Mouse (Mus musculus): ENCODE measurements around the gene Wipi1.
"Not testable (repeated sequence)": the region's sequence is repeated elsewhere in the genome, so short reads cannot be mapped to it uniquely, and the experiment has no call there.

Gene Wipi1

DNA sequence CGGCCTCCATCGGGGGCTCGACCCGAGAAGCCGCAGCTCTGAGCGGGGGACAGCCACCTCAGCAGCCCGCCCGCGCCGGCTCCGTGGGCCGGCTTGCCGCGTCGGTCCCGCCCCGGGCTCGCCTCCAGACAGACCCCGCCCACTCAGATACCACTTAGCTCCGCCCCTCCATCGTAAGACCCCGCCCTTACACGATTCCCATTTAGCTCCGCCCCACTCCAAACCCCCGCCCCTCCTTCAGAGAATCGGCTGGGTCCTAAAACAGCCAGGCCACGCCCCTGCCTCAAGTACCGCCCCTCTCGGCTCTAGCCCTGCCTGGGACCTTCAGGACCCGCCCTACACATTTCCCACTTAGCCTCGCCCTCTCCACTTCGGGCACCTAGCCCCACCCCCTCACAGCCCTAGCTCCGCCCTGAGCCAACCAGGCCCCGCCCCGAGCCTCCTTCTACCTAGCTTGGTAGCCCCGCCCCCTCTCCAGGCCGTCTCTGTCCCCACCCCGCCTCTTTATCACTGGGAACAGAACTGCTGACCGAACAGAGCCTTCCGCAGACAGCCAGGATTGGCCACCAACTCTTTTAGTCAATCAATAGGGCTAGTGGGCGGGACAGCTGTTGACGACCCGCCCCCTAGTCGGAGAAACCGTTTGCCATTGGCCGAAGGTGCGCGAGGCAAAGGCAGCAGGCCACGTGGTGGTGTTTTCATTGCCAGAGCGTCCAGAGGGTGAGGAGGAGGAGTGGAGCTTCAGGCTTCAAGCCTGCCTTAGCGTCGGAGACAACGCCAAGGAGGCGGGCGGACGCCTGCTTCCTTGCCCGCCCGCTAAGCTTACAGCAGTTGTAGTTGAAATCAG lies at the start of gene Wipi1:
Gene Wipi1, minus strand, starts transcription at position 665 of the 847 bp plus-strand sequence.
- peak; percentile 89 to 95 for DNase-seq (ENCODE audit: low read depth in 2 of 2, low spot score in 2 of 2)

DNA sequence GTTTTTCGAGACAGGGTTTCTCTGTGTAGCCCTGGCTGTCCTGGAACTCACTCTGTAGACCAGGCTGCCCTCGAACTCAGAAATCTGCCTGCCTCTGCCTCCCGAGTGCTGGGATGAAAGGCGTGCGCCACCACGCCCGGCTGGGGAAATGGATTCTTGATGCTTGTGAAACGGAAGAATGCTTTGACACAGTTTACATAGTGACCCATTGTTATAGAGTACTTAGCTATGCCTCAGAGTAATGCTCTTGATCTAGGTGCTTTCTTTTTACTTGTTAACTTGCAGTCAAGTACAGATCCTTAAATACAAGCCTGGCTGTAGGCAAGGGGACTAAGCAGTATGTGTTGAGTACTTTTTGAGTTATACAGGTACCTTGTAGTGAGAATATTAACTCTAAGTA lies 48.8 kb upstream of the Wipi1 start:
- DNase-seq (ENCODE audit: low read depth in 2 of 2, low spot score in 2 of 2), result not testable (repeated sequence)

DNA sequence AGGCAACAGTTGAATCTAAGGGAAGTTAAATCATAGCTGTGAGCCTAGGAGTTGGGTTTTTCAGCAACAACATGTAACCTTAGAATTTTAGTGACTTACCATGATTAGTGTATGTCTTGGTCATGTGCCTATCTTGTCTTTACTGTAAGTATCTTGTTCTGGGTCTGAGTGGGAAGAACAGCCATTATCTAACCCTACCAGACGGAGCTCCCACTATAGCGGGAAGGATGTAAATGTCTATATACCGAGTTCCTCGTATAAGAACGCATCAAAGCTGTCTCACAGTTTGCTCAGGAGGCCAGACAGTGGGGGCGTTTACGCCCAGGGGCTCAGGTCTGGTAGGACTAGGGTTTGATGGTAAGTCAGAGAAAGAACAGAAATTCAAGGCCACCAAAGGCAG lies 44.5 kb upstream of the Wipi1 start:
- DNase-seq (ENCODE audit: low read depth in 2 of 2, low spot score in 2 of 2), result no peak

DNA sequence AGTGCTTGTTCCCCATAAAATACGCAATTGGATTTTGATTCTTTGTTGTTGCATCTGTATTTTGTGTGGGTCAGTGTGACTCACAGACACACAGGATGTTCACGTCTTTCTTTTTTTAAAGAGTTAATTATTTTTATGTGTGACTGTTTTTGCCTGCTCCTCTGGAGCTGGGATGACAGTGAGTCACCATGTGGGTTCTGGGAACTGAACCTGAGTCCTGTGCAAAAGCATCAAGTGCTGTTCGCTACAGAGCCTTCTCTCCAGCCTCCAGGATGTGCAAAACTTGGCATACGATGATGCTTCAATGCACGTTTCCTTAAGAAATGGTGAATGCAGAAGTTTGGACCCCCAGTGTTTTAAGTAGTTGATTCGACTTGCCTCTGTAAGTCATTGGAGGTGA lies 42.8 kb upstream of the Wipi1 start:
- DNase-seq (ENCODE audit: low read depth in 2 of 2, low spot score in 2 of 2), result no peak

DNA sequence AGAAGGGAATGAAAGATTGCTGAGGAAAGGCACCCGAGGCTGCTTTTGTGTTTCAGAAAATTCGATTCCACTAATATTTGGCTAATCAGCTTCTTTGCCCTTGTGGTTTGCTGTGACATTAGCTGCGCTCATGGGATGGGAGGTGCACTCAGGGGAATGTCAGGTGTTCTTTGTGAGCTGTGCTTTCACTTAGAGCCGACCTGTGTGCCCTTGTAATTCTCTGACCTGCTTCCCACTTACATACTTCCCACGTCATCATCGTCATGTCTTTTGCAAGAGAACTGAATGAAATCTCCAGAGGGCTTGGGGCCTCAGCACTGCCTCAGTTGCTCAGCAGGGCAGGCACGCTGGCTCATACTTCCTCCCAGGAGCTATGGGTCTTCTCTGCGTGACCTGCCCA lies 41.4 kb upstream of the Wipi1 start:
- no peak for DNase-seq (ENCODE audit: low read depth in 2 of 2, low spot score in 2 of 2)

DNA sequence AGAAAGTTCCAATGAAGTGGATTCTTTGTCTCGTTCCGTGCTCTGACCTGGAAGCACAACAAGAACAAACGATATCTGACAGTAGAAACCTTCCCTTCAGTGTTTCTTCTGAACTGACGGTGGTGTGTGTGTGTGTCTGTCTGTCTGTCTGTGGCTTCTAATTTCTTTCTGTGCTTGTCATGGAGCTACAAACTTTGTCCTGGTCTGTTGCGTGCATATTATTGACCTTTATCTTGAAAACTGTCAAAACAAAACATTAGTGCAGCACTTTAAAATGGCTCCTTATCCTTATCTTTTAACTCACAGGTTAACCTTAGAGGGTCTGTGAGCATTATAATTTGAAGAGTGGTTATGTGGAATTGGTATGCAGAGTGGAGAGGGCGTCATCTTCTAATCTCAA lies 40.7 kb upstream of the Wipi1 start:
- DNase-seq (ENCODE audit: low read depth in 2 of 2, low spot score in 2 of 2), result no peak

DNA sequence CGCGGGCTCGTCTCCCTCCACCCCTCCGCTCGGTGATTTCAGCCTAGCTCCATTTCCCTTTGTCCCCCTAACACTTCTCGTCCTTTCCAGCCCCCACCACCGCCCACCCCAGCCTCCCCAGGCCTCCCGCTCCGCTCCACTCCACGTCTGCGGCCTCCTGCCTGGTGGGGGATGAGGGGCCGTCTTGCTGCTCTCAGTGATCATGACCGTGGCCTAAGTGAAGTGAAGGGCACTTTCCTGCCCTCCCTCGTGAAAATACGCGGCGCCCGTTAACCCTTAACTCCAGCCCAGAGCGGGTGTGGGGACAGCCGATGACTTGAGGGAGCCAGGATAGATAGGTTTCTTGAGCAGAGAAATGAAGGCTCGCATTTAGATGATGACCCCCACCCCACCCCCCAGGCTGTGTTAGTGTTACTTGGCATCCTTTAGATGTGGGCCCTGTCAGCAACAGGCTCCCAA lies 39.8 kb upstream of the Wipi1 start:
- no peak for DNase-seq (ENCODE audit: low read depth in 2 of 2, low spot score in 2 of 2)

DNA sequence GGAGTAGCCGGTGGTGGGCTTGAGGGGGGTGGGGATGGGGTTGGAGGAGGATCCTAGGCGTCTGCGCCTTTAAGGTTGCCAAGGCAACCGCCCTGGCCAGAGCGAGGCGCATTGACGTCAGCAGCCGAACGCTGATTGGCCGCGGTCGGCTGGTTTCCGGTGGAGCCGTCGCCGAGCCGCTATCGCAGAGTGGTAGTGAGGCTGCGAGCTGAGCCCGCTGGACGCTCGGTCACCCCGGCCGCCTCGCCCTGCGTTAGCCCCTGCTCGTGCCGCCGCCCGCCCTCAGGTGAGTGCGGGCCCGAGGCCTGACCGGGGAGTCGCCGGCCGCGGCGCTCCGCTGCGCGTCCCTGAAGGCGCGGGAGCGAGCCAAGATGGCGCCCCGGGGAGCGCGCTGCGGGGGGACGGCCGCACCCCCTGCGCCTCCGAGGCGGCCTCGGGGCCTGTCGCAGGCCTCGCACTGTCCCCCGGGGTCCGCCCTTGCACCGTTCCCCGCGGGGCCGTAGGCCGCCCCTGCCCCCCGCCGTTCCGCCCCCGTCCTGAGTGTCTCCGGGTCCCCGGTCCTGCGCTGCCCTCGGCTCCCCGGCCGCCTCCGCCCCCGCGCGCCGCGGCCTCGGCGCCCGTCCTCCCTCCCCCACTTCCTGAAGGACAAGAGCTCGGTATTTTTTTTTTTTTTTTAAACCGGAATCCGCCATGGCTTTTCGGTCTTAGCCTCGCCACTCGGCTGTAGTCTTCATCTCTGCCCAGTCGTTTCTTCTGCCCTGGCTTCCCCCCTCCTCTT lies 39.2 kb upstream of the Wipi1 start:
- peak; percentile 85 to 90 for DNase-seq (ENCODE audit: low read depth in 2 of 2, low spot score in 2 of 2)

DNA sequence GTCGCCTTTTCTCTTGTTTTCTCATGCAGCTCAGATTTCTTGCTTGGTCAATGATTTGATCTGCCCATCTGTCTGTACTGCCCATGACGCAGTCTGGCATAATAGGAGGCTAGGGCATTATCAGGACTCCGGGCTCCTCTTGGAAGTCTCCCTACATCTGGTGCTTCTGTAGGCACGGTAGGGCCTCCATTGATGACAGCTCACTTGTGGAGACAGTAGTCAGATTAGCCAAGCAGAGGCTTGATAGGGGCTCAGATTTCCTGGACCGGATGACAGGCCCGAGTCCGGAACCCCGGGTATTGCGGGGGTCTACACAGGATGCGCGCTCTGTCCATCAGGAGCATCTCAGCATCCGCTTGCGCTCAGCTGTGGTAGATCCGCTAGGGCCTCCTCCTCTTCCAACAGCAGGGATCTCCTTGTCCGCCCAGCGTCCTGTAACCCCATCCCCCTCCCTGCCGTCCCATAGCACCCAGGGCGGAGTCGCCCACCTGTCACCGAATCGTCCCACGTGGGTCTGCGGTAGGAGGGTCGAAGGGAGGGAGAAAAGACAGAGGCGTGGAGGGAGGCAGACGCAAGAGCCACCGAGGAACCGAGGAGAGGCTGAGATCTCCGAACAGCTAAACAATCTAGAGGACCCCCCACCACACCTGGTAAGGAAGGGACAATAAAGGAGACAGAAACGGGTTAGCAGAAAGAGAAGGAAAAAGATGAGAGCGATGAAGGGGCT lies 38.4 kb upstream of the Wipi1 start:
- peak; percentile 63 to 76 for DNase-seq (ENCODE audit: low read depth in 2 of 2, low spot score in 2 of 2)

DNA sequence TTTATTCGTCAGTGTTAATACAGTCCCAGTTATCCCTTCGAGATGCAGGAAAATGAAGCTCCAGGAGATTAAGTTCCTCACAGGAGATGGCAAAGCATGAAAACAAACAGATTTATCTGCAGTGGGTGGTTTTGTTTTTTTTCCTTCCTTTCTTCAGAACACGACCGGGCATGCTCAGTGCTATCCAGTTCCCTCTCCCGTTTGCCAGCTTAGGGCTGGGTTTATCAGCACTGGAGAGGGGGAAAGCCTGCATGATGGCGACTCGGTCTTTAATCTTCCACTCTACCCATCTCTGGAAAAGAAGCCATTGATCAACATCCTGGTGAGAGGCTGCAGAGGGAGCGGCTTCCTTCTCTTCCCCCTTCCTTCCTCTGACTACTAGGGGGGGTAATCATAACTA lies 37.4 kb upstream of the Wipi1 start, which contains the start of gene Prkar1a:
Gene Prkar1a, plus strand, starts transcription at position 200 of the 400 bp plus-strand sequence.
- no peak for DNase-seq (ENCODE audit: low read depth in 2 of 2, low spot score in 2 of 2)

DNA sequence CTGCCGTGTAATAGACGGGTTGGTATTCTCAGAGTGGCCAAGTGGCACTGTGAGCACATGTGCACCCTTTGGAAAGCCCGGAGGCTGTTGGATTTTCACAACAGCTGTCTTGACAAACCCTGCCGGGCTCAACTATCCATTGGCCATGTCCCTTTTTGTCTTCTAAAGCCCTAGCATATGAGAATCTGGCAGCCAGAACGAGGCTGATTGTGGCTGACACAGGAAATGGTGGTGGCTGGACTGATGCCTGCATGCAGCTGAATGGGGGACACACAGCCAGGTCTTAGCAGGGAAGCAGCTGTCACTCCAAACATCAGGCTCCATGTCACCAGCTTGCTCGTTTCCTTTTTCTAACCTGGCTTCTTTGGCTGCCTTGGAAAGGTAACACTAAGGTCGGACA lies 36.7 kb upstream of the Wipi1 start:
- no peak for DNase-seq (ENCODE audit: low read depth in 2 of 2, low spot score in 2 of 2)

DNA sequence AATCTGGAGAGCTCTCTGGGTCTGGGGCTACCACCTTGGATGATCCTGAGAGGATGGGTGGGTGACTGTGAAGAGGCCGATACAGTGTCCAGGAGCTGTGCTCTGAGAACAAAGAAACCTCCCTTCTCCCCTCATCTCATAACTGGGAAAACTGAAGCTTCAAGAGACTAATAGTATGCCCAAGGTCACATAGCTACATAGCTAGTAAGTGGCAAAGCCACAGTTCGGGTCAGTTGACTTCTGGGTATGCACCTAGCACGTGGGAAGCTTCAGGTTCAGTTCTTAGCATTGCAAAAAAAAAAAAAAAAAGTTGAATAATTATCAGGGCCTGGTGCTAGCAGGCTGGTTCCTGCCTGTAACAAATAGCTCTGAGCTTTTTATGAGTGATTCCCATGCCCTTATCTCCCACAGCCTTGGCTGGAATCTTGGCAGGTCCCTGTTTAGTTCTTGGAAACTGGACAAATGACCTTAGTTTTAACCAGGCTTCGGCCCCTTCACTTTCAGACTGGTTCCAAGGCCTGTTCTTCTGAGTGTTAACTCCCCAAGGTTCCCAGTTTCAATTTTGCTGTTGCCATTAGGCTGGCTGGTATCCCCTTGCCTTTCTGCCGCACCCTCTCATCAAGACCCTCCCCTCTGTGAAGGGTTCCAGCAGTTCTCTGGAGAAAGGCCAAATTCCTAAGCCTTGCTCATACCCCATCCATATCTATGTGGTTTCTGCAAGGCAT lies 29.9 kb upstream of the Wipi1 start:
- DNase-seq (ENCODE audit: low read depth in 2 of 2, low spot score in 2 of 2), result no peak

DNA sequence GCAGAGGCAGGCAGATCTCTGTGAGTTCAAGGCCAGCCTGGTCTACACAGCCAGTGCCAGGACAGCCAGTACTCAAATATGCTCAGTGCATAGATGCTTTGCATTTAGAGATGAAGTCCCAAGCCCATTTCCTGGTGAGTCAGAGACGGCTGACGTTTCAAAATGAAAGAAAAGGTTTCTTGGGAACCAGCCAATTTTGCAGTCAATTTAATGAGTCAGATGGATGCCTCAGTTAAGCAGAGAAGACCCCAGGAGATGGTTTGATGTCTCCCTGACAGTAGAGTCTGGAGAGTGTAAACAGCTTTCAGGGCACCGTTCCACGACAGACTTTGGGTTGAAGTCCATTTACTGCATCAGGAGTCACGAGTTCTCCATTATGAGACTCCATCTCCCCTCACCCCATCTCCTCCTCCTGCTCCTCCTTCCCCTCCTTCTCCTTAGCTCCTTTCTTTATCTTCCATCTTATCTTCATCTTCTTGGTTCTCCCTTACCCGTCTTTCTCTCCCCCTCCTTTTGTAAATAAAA lies 24.2 kb upstream of the Wipi1 start:
- no peak for DNase-seq (ENCODE audit: low read depth in 2 of 2, low spot score in 2 of 2)

DNA sequence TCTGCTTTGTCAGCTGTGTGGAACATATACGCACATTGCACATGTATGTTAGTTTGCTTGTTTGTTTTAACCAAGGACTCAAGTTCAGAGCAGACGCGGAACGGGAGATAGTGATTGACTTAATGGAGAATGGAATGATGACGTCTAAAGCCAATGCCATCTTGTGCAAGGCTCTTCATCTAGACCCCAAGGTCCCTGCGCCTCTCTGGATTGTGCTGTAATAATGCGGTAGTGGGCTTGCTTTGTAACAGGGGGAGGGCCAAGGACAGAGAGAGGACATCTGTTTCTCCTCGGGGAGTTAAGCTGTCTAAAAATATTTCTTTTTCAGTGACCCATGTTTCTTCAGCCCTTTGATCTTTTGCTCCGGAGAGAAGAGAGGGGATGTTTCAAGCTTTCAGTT lies 23.2 kb upstream of the Wipi1 start:
- DNase-seq (ENCODE audit: low read depth in 2 of 2, low spot score in 2 of 2), result no peak

DNA sequence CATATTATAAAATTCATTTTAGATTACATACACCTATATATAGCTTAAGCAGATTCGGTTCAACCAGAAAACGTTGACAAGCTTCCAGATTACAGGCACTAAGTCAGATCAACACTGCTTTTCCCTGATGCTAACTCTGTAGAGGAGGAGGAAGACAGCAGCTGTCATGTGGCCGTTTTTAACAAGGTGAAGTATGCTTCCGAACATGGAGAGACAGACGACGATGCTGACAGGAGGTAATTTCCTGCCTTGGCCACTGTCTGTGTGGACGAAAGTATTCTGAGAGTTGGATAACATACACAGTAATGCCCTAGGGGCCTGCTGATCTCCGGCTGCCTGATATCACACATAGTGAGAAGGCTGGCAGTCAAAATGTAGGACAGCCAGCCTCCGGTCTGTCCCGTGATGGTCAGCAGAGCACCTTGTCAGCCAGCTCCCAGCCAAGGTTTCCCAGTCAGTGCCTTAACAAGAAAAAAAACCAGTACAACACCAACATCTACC lies 17.3 kb upstream of the Wipi1 start:
- DNase-seq (ENCODE audit: low read depth in 2 of 2, low spot score in 2 of 2), result no peak

DNA sequence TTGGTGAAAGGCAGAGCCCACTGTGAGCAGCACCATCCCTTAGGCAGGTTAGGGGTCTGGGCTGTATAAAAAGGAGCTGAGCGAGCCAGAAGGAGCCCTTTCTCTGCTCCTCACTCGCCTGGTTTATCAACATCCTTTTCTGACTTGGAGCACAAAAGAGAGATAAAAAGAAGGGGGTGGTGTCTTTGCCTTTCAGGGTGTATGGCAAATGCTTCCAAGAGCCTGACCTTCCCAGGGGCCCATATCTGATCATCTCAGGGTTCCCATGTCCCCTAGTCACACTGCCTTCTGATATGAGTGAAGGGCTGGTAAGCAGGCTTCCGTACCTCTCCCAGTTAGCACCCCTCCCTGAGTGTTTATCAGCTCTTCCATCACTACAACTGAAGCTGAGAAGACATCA lies 16.3 kb upstream of the Wipi1 start:
- DNase-seq (ENCODE audit: low read depth in 2 of 2, low spot score in 2 of 2), result no peak

DNA sequence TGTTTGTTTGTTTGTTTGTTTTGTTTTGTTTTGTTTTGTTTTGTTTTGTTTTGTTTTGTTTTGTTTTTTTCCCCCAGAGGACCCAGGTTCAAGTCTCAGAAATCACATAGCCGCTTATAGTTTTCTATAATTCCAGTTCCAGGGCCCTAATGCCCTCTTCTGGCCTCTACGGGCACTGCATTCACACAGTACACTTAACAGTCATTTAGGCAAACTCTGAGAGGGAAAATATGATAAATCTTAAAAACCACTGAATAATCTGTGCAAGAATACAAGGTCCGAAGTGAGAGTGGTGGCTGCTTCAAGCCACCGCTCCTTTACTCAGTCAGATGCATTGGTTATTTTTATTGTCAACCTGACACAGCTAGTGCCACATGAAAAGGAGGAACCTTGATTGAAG lies 15.9 kb upstream of the Wipi1 start:
- no peak for DNase-seq (ENCODE audit: low read depth in 2 of 2, low spot score in 2 of 2)

DNA sequence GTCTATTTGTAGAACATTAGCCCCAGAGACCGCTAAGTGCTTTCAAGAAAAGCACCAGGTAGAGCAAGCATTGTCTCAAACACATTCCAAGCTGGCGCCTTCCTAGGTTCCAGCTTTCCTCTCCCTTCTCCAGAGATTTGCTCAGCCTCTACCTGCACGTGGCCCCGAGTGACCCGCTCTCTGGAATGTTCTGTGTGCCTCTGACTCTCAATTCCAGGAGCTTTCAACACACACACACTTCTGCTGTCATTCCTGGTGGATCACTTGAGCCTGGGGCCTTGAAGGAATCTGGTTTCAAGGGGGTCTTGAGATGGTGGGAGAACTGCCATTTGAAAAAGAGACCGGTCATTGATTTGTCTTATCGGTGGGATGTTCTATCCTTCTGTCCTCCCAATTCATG lies 11.5 kb upstream of the Wipi1 start:
- no peak for DNase-seq (ENCODE audit: low read depth in 2 of 2, low spot score in 2 of 2)

DNA sequence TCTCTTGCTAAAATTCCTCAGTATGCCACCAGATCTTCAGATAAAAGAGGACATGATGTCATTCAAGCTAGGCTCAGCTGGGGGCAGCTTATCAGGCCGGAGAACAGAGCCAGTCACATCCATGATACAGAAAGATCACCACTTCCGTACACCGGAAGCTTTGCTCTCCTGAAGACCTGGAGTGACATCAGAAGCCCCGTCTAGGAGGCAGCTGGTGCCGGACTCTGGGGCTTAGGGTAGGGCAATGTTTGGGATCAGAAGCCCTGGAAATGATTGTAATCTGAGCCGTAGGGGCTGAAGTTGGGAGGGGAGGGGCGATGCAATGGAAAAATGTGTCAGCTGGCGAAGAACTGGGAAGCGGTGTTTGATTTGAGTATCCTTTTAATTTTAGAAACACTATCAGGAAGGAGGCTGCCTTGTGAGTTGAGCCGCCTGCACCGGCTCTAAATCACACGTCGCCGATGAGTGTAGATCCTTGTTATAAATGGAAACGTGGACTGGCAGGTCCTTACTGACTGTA lies 10.8 kb upstream of the Wipi1 start:
- no peak for DNase-seq (ENCODE audit: low read depth in 2 of 2, low spot score in 2 of 2)

DNA sequence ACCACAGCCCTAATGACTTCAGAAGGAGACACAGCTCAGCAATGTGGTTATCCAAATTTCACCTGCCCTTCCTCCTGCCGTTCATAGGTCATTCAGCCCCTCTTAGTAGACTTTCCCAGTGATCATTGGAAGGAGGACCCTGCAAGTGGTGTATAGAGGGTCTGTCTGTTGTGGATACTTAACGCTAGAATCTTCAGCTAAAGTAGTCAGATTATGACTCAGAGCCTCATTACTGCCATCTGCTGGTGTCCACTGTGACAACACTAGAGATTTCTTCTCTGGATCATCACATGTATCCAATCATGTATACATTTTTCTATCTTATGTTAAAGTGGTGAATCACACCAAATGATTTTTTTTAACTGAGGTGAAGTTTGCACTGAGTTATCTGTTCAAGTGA lies 9.4 kb upstream of the Wipi1 start:
- peak; percentile 30 to 51 for DNase-seq (ENCODE audit: low read depth in 2 of 2, low spot score in 2 of 2)

Measured in CD8-positive naive resting alpha-beta T cell, adult 2 months (primary cell).